8 mouse cellular contexts compared by ENCODE assay signal in genomic region chr11:49245176-49245575, GRCm38 (mm10). TPM values are rescaled to one million over a fixed set of nuclear protein-coding genes. Genes with fewer than 3 reads are reported as not detected.
A peak's percentile ranks its signal among the peaks of the same experiment; 100 is the strongest.
DNase-seq lines count a peak whose midpoint lies in the region; ATAC-seq and TF ChIP-seq lines count a peak whose summit lies in the region.
"Had no signal": no experiment of that assay in that cellular context is flagged by ENCODE, and none has a peak within 500 bp of the region (broad histone marks: within the 10 kb centered on the region; RNA-seq: fewer than 3 reads in every experiment).

No protein-coding gene starts in this region.

- H3K27ac ChIP-seq in thymus, adult 2 months (ENCODE audit: control insufficient read depth, insufficient read depth, low read length) = peak overlapping the region; percentile 40; the same call in 1 of the 2 replicates
- 0 out of 2 replicates have a peak overlapping the region, but pooled peaks have one; percentile 92 for H3K27ac ChIP-seq in hindbrain, embryonic 14.5 days
- peak overlapping the region; percentile 55 for H3K27ac ChIP-seq in liver, adult 2 months (replicated peaks; ENCODE audit: insufficient read depth, low read depth, low read length)

- no peaks in the 10 kb centered on the region for H3K27me3 ChIP-seq in thymus, adult 2 months (ENCODE audit: control insufficient read depth, insufficient read depth, low read length)
- H3K27me3 ChIP-seq in hindbrain, embryonic 14.5 days (ENCODE audit: control insufficient read depth, insufficient read depth, low read length) = no peaks in the 10 kb centered on the region
- no peaks in the 10 kb centered on the region for H3K27me3 ChIP-seq in liver, adult 2 months (ENCODE audit: control insufficient read depth, insufficient read depth, low read length)

- TF ChIP-seq POLR2A in thymus, adult 2 months (IDR thresholded peaks at IDR 0.05; ENCODE audit: control insufficient read depth, extremely low read depth, insufficient read depth, low read length, poor library complexity) = no peak
- TF ChIP-seq POLR2A in liver, adult 2 months (IDR thresholded peaks at IDR 0.05; ENCODE audit: extremely low read depth, insufficient read depth, low read length) = peak; percentile 39; the same call in 1 of the 2 replicates

- H3K4me3 ChIP-seq in thymus, adult 2 months (ENCODE audit: control insufficient read depth, insufficient read depth, low read length) = no peak overlapping the region
- peak overlapping the region; percentile 66; the same call in 1 of the 2 replicates for H3K4me3 ChIP-seq in hindbrain, embryonic 14.5 days (replicated peaks; ENCODE audit: low read length)
- peak overlapping the region; percentile 59 for H3K4me3 ChIP-seq in liver, adult 2 months (ENCODE audit: insufficient read depth, low read depth, low read length)

- ATAC-seq in hindbrain, embryonic 14.5 days (ENCODE audit: low FRiP score) = no peak
- no peak for ATAC-seq in monocyte, adult 5-6 weeks (replicated peaks; ENCODE audit: insufficient number of reproducible peaks, low FRiP score, low TSS enrichment, poor library complexity, severe bottlenecking)

- peaks cover 22% of the 10 kb centered on the region; the same call in 1 of the 2 replicates for H3K79me2 ChIP-seq in liver, adult 2 months (ENCODE audit: control insufficient read depth, insufficient read depth, low read length)

- TF ChIP-seq CTCF in thymus, adult 2 months (IDR thresholded peaks at IDR 0.05; ENCODE audit: borderline replicate concordance, control insufficient read depth, extremely low read depth, insufficient read depth, low read length, poor library complexity) = no peak
- TF ChIP-seq CTCF in liver, adult 2 months (IDR thresholded peaks at IDR 0.05; ENCODE audit: low read depth, low read length) = no peak

- H3K4me2 ChIP-seq in hindbrain, embryonic 14.5 days (replicated peaks) = peak overlapping the region; percentile 52

- H3K9me3 ChIP-seq in hindbrain, embryonic 14.5 days (ENCODE audit: control insufficient read depth, low read length) = no peaks in the 10 kb centered on the region

- H3K36me3 ChIP-seq in thymus, adult 2 months (ENCODE audit: control insufficient read depth, insufficient read depth, low read length) = no peaks in the 10 kb centered on the region
- H3K36me3 ChIP-seq in hindbrain, embryonic 14.5 days (replicated peaks; ENCODE audit: control insufficient read depth, insufficient read depth) = no peaks in the 10 kb centered on the region
- H3K36me3 ChIP-seq in liver, adult 2 months (ENCODE audit: control insufficient read depth, insufficient read depth, low read length) = no peaks in the 10 kb centered on the region

- DNase-seq in thymus, adult 2 months = peak; percentile 30
- no peak for DNase-seq in thymus, postnatal 0 days (ENCODE audit: low spot score)
- DNase-seq in c-Kit-positive CD71-positive TER-119-positive erythroid progenitor cells, embryonic 14.5 days (ENCODE audit: low spot score) = peak; percentile 33
- DNase-seq in hindbrain, embryonic 14.5 days (ENCODE audit: low spot score) = no peak
- peak; percentile 91 for DNase-seq in liver, adult 2 months (ENCODE audit: extremely low read depth, low read depth, low spot score)
- DNase-seq in retina, embryonic 14.5 days (ENCODE audit: low spot score) = peak; percentile 30

- WGBS in thymus, adult 2 months = 42% methylated on average over 7 of the region's 7 CpGs
- WGBS in hindbrain, embryonic 14.5 days = 30% methylated on average over 7 of the region's 7 CpGs
- WGBS in liver, adult 2 months = 5% methylated on average over 7 of the region's 7 CpGs

- H3K9ac ChIP-seq in hindbrain, embryonic 14.5 days = peak overlapping the region; percentile 85
- H3K9ac ChIP-seq in liver, adult 2 months (ENCODE audit: low read depth, low read length) = peak overlapping the region; percentile 67

- peaks cover 32% of the 10 kb centered on the region for H3K4me1 ChIP-seq in thymus, adult 2 months (replicated peaks; ENCODE audit: control insufficient read depth, insufficient read depth, low read length)
- H3K4me1 ChIP-seq in hindbrain, embryonic 14.5 days (replicated peaks; ENCODE audit: control insufficient read depth, insufficient read depth, low read length) = peaks cover 41% of the 10 kb centered on the region
- H3K4me1 ChIP-seq in liver, adult 2 months (ENCODE audit: control insufficient read depth, insufficient read depth, low read length) = peaks cover 30% of the 10 kb centered on the region

RNA-seq across cellular contexts. Expression of gene Mgat1, which starts 1.2 kb away (rescaled TPM):
- 336 and 378 TPM in 2 replicates for polyA plus RNA-seq in thymus, adult 2 months (2012; rRNA removed)
- 82.0 and 82.7 TPM in 2 replicates for polyA plus RNA-seq in thymus, postnatal 0 days (2015; fragmentation: Nextera tagmentation; extraction: Ambion mirVana)
- 31.0 and 31.1 TPM in 2 replicates for polyA plus RNA-seq in hindbrain, embryonic 14.5 days (2014; fragmentation: Nextera tagmentation; extraction: Ambion mirVana)
- 44.7 and 60.8 TPM in 2 replicates for total RNA-seq in liver, adult 2 months (2014; rRNA removed)
- polyA plus RNA-seq in liver, adult 2 months (2012; rRNA removed) = 134 and 145 TPM in 2 replicates
- total RNA-seq in monocyte, adult 5-6 weeks (2017) = 58.6 to 80.8 TPM (median 72.0 TPM) in 3 replicates

RNA-seq across cellular contexts. Expression of gene Olfr1393, which starts 32.9 kb away (rescaled TPM):
- polyA plus RNA-seq in thymus, adult 2 months (2012; rRNA removed) = 0.40 and 0.41 TPM in 2 replicates
- polyA plus RNA-seq in thymus, postnatal 0 days (2015; fragmentation: Nextera tagmentation; extraction: Ambion mirVana) = not detected in 2 replicates
- polyA plus RNA-seq in hindbrain, embryonic 14.5 days (2014; fragmentation: Nextera tagmentation; extraction: Ambion mirVana) = not detected in 2 replicates
- 0.09 and 0.27 TPM in 2 replicates for total RNA-seq in liver, adult 2 months (2014; rRNA removed)
- 0.47 and 0.55 TPM in 2 replicates for polyA plus RNA-seq in liver, adult 2 months (2012; rRNA removed)
- 2.0 TPM in 1 of 3 replicates, not detected in the others for total RNA-seq in monocyte, adult 5-6 weeks (2017)

RNA-seq across cellular contexts. Expression of gene Olfr1392, which starts 39.9 kb away (rescaled TPM):
- polyA plus RNA-seq in thymus, adult 2 months (2012; rRNA removed) = 0.13 and 0.15 TPM in 2 replicates
- not detected in 2 replicates for polyA plus RNA-seq in thymus, postnatal 0 days (2015; fragmentation: Nextera tagmentation; extraction: Ambion mirVana)
- polyA plus RNA-seq in hindbrain, embryonic 14.5 days (2014; fragmentation: Nextera tagmentation; extraction: Ambion mirVana) = not detected in 2 replicates
- not detected in 2 replicates for total RNA-seq in liver, adult 2 months (2014; rRNA removed)
- 0.09 and 0.26 TPM in 2 replicates for polyA plus RNA-seq in liver, adult 2 months (2012; rRNA removed)
- total RNA-seq in monocyte, adult 5-6 weeks (2017) = not detected in 3 replicates
- total RNA-seq: gastrocnemius, postnatal 4 days had no signal

RNA-seq across cellular contexts. Expression of gene Zfp62, which starts 42.1 kb away (rescaled TPM):
- polyA plus RNA-seq in thymus, adult 2 months (2012; rRNA removed) = 6.0 TPM in 2 replicates
- polyA plus RNA-seq in thymus, postnatal 0 days (2015; fragmentation: Nextera tagmentation; extraction: Ambion mirVana) = 33.8 and 36.1 TPM in 2 replicates
- 46.8 and 48.2 TPM in 2 replicates for polyA plus RNA-seq in hindbrain, embryonic 14.5 days (2014; fragmentation: Nextera tagmentation; extraction: Ambion mirVana)
- 18.3 and 18.8 TPM in 2 replicates for total RNA-seq in liver, adult 2 months (2014; rRNA removed)
- 0.71 and 1.4 TPM in 2 replicates for polyA plus RNA-seq in liver, adult 2 months (2012; rRNA removed)
- total RNA-seq in monocyte, adult 5-6 weeks (2017) = 96.4 to 134 TPM (median 134 TPM) in 3 replicates

RNA-seq across cellular contexts. Expression of gene Btnl9, which starts 58.2 kb away (rescaled TPM):
- polyA plus RNA-seq in thymus, adult 2 months (2012; rRNA removed) = 2.6 and 3.0 TPM in 2 replicates
- polyA plus RNA-seq in thymus, postnatal 0 days (2015; fragmentation: Nextera tagmentation; extraction: Ambion mirVana) = 1.1 and 1.7 TPM in 2 replicates
- 0.05 and 0.11 TPM in 2 replicates for polyA plus RNA-seq in hindbrain, embryonic 14.5 days (2014; fragmentation: Nextera tagmentation; extraction: Ambion mirVana)
- total RNA-seq in liver, adult 2 months (2014; rRNA removed) = 3.4 and 5.5 TPM in 2 replicates
- polyA plus RNA-seq in liver, adult 2 months (2012; rRNA removed) = 1.9 and 2.3 TPM in 2 replicates
- 0.75 to 2.2 TPM (median 0.78 TPM) in 3 replicates for total RNA-seq in monocyte, adult 5-6 weeks (2017)

Comparison
In these comparisons a context has a peak if more than half of its experiments do, and no peak if none do; other contexts are left out.
1. DNase-seq: peak in thymus, adult 2 months (single experiment), c-Kit-positive CD71-positive TER-119-positive erythroid progenitor cells, embryonic 14.5 days (single experiment), liver, adult 2 months (single experiment) and retina, embryonic 14.5 days (single experiment); none in thymus, postnatal 0 days (single experiment) and hindbrain, embryonic 14.5 days (single experiment).
2. H3K27ac ChIP-seq: peak in every context shown above with its lines; median percentile 92 in hindbrain, embryonic 14.5 days; 55 in liver, adult 2 months; 40 in thymus, adult 2 months.